In genomic region chr8:35933186-35934114, GRCm38 (mm10) we compare ENCODE assay signal across 8 mouse cellular contexts.
A peak's percentile ranks its signal among the peaks of the same experiment; 100 is the strongest.
DNase-seq lines count a peak whose midpoint lies in the region; ATAC-seq and TF ChIP-seq lines count a peak whose summit lies in the region.

No protein-coding gene starts in this region.

- H3K9ac ChIP-seq in hindbrain, embryonic 13.5 days: no peak overlapping the region

- H3K27me3 ChIP-seq in hindbrain, embryonic 13.5 days: no peaks in the 10 kb centered on the region

- peak; percentile 86 for DNase-seq in Muller cell, postnatal 12 days (ENCODE audit: inconsistent ontology term)
- peak; percentile 98 for DNase-seq in cerebellum, adult 9-11 months
- DNase-seq in left cerebral cortex, adult 2 months (ENCODE audit: extremely low spot score in 1 of 2, low spot score in 2 of 2): peak; percentile 45 to 74
- peak; percentile 60 for DNase-seq in right cerebral cortex, postnatal 14 days
- DNase-seq in adrenal gland, adult (ENCODE audit: inconsistent age in 2 of 2, low spot score in 1 of 2): no peak
- DNase-seq in heart, postnatal 14 days: no peak
- DNase-seq in B cell, adult 2 months: no peak

- no peak for TF ChIP-seq CTCF in left cerebral cortex, adult 2 months (IDR thresholded peaks at IDR 0.05)

- 32% methylated on average over 13 of the region's 13 CpGs for WGBS in hindbrain, embryonic 13.5 days

- H3K9me3 ChIP-seq in hindbrain, embryonic 13.5 days: no peaks in the 10 kb centered on the region

- H3K4me1 ChIP-seq in hindbrain, embryonic 13.5 days (replicated peaks): peaks cover 18% of the 10 kb centered on the region

- ATAC-seq in hindbrain, embryonic 13.5 days (ENCODE audit: low FRiP score): peak; percentile 98

- H3K27ac ChIP-seq in hindbrain, embryonic 13.5 days: peak overlapping the region; percentile 87
- H3K27ac ChIP-seq in left cerebral cortex, adult 2 months: peak overlapping the region; percentile 71

- no peak overlapping the region for H3K4me3 ChIP-seq in hindbrain, embryonic 13.5 days
- no peak overlapping the region for H3K4me3 ChIP-seq in left cerebral cortex, adult 2 months

- intact Hi-C loops in left cerebral cortex, adult 2 months (cut with DNase I): loop anchor here (1.0 to 5.0 kb wide), 4 partner anchors 32 to 249 kb away; no protein-coding TSS in a partner anchor
- intact Hi-C loops in heart, postnatal 14 days (cut with DNase I): no loop called here

- no peak overlapping the region; the same call in 1 of the 2 replicates for H3K4me2 ChIP-seq in hindbrain, embryonic 13.5 days

- H3K36me3 ChIP-seq in hindbrain, embryonic 13.5 days: no peaks in the 10 kb centered on the region

Comparison
In these comparisons a context has a peak if more than half of its experiments do, and no peak if none do; other contexts are left out.
1. DNase-seq: peak in Muller cell, postnatal 12 days (single experiment), cerebellum, adult 9-11 months (single experiment), left cerebral cortex, adult 2 months (2 of 2) and right cerebral cortex, postnatal 14 days (single experiment); none in adrenal gland, adult (0 of 2), heart, postnatal 14 days (0 of 2) and B cell, adult 2 months (0 of 2).